Mouse (Mus musculus): ENCODE results near the gene Fshr. TPM values are rescaled to one million over a fixed set of nuclear protein-coding genes. Genes with fewer than 3 reads are reported as not detected.
"Not testable (repeated sequence)": the region's sequence is repeated elsewhere in the genome, so short reads cannot be mapped to it uniquely, and the experiment has no call there.

Gene Fshr
- polyA plus RNA-seq, 1 experiment from 2014 or later = not detected

GRCm38 (mm10) chr17:89113944-89114343, 86.5 kb downstream of the Fshr start:
- H3K9me3 ChIP-seq (ENCODE audit: control insufficient read depth, low read length) = no peaks in the 10 kb centered on the region
- ATAC-seq (ENCODE audit: low FRiP score, low TSS enrichment) (no peak), DNase-seq (no peak)
- no peak overlapping the region for H3K9ac ChIP-seq (replicated peaks; ENCODE audit: low read length)
- H3K4me3 ChIP-seq (replicated peaks; ENCODE audit: low read depth, low read length) = no peak overlapping the region
- no peaks in the 10 kb centered on the region for H3K36me3 ChIP-seq (ENCODE audit: control insufficient read depth, insufficient read depth, low read length)
- H3K4me1 ChIP-seq (ENCODE audit: control insufficient read depth, insufficient read depth, low read length) = no peaks in the 10 kb centered on the region
- H3K27ac ChIP-seq (replicated peaks; ENCODE audit: low read depth, low read length) = no peak overlapping the region
- no peaks in the 10 kb centered on the region for H3K27me3 ChIP-seq (ENCODE audit: control insufficient read depth, insufficient read depth, low read length)
- no peak overlapping the region for H3K4me2 ChIP-seq (ENCODE audit: low read length)

DNA sequence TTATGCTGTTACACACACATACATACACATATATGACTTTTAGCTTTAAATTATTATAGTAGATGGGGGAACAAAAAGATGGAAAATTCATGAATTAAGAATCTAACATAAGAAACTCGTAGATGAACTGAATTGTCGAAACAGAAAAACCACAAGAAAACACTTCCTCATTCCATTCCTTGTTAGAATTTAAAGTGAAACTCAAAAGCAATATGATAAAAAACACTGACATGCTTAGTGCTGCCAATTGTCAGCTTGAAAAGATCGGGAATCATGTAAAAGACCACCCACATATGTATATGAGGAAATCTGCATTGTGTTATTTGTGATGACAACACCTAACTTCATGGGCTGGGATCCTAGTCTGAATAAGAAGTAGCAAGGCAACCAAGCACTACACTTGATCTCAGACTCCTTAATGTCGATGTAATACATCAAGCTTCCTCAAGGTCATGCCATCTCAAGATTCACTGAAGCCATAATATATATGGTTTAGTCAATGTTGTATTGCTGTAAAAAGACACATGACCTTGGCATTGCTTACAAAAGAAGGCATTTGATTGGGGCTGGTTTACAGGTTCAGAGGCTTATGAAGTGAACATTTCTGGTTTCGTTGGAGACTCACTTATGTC, 99.6 kb downstream of the Fshr start:
- DNase-seq = no peak
- no peaks in the 10 kb centered on the region for H3K9me3 ChIP-seq (ENCODE audit: control insufficient read depth, low read length)
- H3K4me2 ChIP-seq (ENCODE audit: low read length) = no peak overlapping the region
- H3K27ac ChIP-seq (replicated peaks; ENCODE audit: low read depth, low read length) = no peak overlapping the region
- WGBS = 91% methylated on average over 5 of the region's 5 CpGs
- H3K4me1 ChIP-seq (ENCODE audit: control insufficient read depth, insufficient read depth, low read length) = no peaks in the 10 kb centered on the region
- no peaks in the 10 kb centered on the region for H3K27me3 ChIP-seq (ENCODE audit: control insufficient read depth, insufficient read depth, low read length)
- no peak overlapping the region for H3K9ac ChIP-seq (replicated peaks; ENCODE audit: low read length)
- H3K36me3 ChIP-seq (ENCODE audit: control insufficient read depth, insufficient read depth, low read length) = no peaks in the 10 kb centered on the region
- ATAC-seq (ENCODE audit: low FRiP score, low TSS enrichment) = no peak
- H3K4me3 ChIP-seq (replicated peaks; ENCODE audit: low read depth, low read length) = no peak overlapping the region

DNA sequence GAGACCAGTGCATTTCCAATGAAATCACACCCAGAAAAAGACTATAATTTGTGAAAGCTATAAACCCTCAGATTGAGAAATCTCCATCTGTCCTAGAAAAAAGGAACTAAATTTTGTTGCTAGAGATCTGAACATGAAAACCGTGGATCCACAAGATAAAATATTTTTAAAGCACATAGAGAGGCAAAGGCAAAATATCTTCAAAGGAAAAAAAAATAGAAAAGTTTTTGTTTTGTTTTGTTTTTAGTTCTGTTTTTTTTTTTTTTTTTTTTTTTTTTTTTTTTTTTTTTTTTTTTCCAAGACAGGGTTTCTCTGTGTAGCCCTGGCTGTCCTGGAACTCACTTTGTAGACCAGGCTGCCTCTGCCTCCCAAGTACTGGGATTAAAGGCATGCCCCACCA, 100.7 kb downstream of the Fshr start:
- H3K4me3 ChIP-seq (replicated peaks; ENCODE audit: low read depth, low read length); DNase-seq; H3K4me1 ChIP-seq (ENCODE audit: control insufficient read depth, insufficient read depth, low read length); H3K36me3 ChIP-seq (ENCODE audit: control insufficient read depth, insufficient read depth, low read length); H3K9me3 ChIP-seq (ENCODE audit: control insufficient read depth, low read length); H3K27ac ChIP-seq (replicated peaks; ENCODE audit: low read depth, low read length); H3K27me3 ChIP-seq (ENCODE audit: control insufficient read depth, insufficient read depth, low read length); H3K4me2 ChIP-seq (ENCODE audit: low read length); ATAC-seq (ENCODE audit: low FRiP score, low TSS enrichment); H3K9ac ChIP-seq (replicated peaks; ENCODE audit: low read length): not testable (repeated sequence)
- 86% methylated on average over 1 of the region's 1 CpGs for whole genome bisulfite sequencing

DNA sequence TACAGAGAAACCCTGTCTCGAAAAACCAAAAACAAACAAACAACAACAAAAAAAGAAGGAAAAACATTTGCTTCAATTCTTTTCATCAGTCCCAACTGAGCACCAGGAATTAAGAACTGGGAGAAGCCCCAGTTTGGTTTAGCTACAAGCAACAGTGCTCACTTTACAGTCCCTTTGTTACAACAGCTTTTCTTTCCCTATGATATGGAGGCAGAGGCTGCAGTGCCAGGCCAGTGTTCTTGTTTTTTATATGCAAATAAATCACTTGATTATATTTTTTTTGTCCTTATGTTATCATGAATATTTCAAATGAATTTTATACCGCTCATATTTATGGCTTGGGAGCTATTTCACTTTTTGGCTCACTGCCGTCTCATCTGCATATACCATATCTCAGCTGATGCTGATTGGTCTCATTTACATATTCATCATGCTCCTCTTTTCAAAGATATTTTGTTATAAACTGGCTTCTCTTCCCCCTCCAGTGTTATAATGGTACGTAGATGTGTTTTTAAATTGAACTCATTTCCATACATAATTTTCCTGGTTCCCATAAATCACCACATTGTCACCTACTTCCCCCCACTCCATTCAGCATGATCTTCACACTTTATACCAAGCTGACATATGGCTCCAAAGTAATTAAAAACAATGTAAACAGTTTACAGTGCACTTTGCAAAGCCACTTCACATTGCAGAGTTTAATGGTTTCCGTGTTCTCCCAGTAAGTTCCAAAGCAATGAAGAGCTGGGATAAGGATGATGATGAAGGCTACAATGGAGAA, 110.6 kb downstream of the Fshr start:
- no peaks in the 10 kb centered on the region for H3K27me3 ChIP-seq (ENCODE audit: control insufficient read depth, insufficient read depth, low read length)
- H3K4me2 ChIP-seq (ENCODE audit: low read length) = no peak overlapping the region
- no peaks in the 10 kb centered on the region for H3K9me3 ChIP-seq (ENCODE audit: control insufficient read depth, low read length)
- no peaks in the 10 kb centered on the region for H3K36me3 ChIP-seq (ENCODE audit: control insufficient read depth, insufficient read depth, low read length)
- DNase-seq (peak; percentile 31), ATAC-seq (ENCODE audit: low FRiP score, low TSS enrichment) (no peak)
- no peaks in the 10 kb centered on the region for H3K4me1 ChIP-seq (ENCODE audit: control insufficient read depth, insufficient read depth, low read length)
- H3K27ac ChIP-seq (replicated peaks; ENCODE audit: low read depth, low read length) = no peak overlapping the region
- no peak overlapping the region for H3K9ac ChIP-seq (replicated peaks; ENCODE audit: low read length)
- H3K4me3 ChIP-seq (replicated peaks; ENCODE audit: low read depth, low read length) = no peak overlapping the region
- 78% methylated on average over 5 of the region's 5 CpGs for WGBS

- H3K4me3 ChIP-seq (replicated peaks; ENCODE audit: low read depth, low read length) = no peak overlapping the region
- DNase-seq = no peak
- no peak for ATAC-seq (ENCODE audit: low FRiP score, low TSS enrichment)
- no peak overlapping the region for H3K27ac ChIP-seq (replicated peaks; ENCODE audit: low read depth, low read length)
- no peak overlapping the region for H3K9ac ChIP-seq (replicated peaks; ENCODE audit: low read length)
- no peaks in the 10 kb centered on the region for H3K9me3 ChIP-seq (ENCODE audit: control insufficient read depth, low read length)
- H3K27me3 ChIP-seq (ENCODE audit: control insufficient read depth, insufficient read depth, low read length) = no peaks in the 10 kb centered on the region
- H3K36me3 ChIP-seq (ENCODE audit: control insufficient read depth, insufficient read depth, low read length) = no peaks in the 10 kb centered on the region
- H3K4me2 ChIP-seq (ENCODE audit: low read length) = no peak overlapping the region
- no peaks in the 10 kb centered on the region for H3K4me1 ChIP-seq (ENCODE audit: control insufficient read depth, insufficient read depth, low read length)
- 60% methylated on average over 2 of the region's 2 CpGs for WGBS
Measured at GRCm38 (mm10) chr17:89082897-89083296, 117.6 kb downstream of the Fshr start.

GRCm38 (mm10) chr17:89079706-89080105, 120.8 kb downstream of the Fshr start:
- H3K27ac ChIP-seq (replicated peaks; ENCODE audit: low read depth, low read length) = no peak overlapping the region
- WGBS = 71% methylated on average over 5 of the region's 5 CpGs
- H3K9me3 ChIP-seq (ENCODE audit: control insufficient read depth, low read length) = no peaks in the 10 kb centered on the region
- ATAC-seq (ENCODE audit: low FRiP score, low TSS enrichment) = no peak
- H3K4me2 ChIP-seq (ENCODE audit: low read length) = no peak overlapping the region
- no peak overlapping the region for H3K9ac ChIP-seq (replicated peaks; ENCODE audit: low read length)
- no peaks in the 10 kb centered on the region for H3K36me3 ChIP-seq (ENCODE audit: control insufficient read depth, insufficient read depth, low read length)
- DNase-seq = peak; percentile 20
- no peak overlapping the region for H3K4me3 ChIP-seq (replicated peaks; ENCODE audit: low read depth, low read length)
- H3K27me3 ChIP-seq (ENCODE audit: control insufficient read depth, insufficient read depth, low read length) = no peaks in the 10 kb centered on the region
- H3K4me1 ChIP-seq (ENCODE audit: control insufficient read depth, insufficient read depth, low read length) = no peaks in the 10 kb centered on the region

GRCm38 (mm10) chr17:89064327-89065095, 136.0 kb downstream of the Fshr start:
- Histone ChIP-seq H3K9ac (replicated peaks; ENCODE audit: low read length) (no peak overlapping the region), H3K4me2 (ENCODE audit: low read length) (no peak overlapping the region), H3K4me3 (replicated peaks; ENCODE audit: low read depth, low read length) (no peak overlapping the region), H3K36me3 (ENCODE audit: control insufficient read depth, insufficient read depth, low read length) (no peaks in the 10 kb centered on the region), H3K27ac (replicated peaks; ENCODE audit: low read depth, low read length) (no peak overlapping the region), H3K27me3 (ENCODE audit: control insufficient read depth, insufficient read depth, low read length) (no peaks in the 10 kb centered on the region), H3K4me1 (ENCODE audit: control insufficient read depth, insufficient read depth, low read length) (no peaks in the 10 kb centered on the region), H3K9me3 (ENCODE audit: control insufficient read depth, low read length) (no peaks in the 10 kb centered on the region)
- WGBS = 72% methylated on average over 3 of the region's 3 CpGs
- no peak for DNase-seq
- ATAC-seq (ENCODE audit: low FRiP score, low TSS enrichment) = no peak

DNA sequence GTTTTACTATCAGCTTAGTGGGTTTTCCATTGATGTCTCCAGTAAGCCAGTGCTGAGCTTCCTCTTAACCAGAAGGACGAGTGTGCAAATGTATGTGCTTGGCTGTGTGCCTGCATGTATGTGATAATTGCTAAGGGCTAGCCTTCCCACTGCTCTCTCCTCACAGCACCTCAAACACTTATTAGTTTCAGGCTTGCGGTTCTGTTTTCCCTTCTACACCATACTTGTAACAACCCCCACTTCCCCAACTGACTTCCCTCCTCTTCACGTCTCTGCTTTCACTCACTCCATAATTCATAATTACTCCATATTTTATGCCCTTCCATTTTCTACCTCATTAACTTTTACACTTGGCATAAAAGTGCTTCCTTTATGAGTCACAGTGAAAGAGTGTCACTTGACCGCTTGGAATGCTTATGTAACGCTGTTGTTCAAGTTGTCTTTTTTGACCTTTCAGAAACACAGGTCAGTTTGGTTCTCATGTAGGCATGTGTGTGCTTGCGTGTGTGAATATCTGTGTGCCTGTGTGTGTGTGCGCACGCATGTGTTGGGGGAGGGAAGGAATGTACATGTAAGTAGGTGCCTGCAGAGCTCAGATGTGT, 138.0 kb downstream of the Fshr start:
- Histone ChIP-seq H3K4me2 (ENCODE audit: low read length) (no peak overlapping the region), H3K4me1 (ENCODE audit: control insufficient read depth, insufficient read depth, low read length) (no peaks in the 10 kb centered on the region), H3K27me3 (ENCODE audit: control insufficient read depth, insufficient read depth, low read length) (no peaks in the 10 kb centered on the region), H3K27ac (replicated peaks; ENCODE audit: low read depth, low read length) (no peak overlapping the region), H3K9me3 (ENCODE audit: control insufficient read depth, low read length) (no peaks in the 10 kb centered on the region), H3K36me3 (ENCODE audit: control insufficient read depth, insufficient read depth, low read length) (no peaks in the 10 kb centered on the region), H3K4me3 (replicated peaks; ENCODE audit: low read depth, low read length) (no peak overlapping the region), H3K9ac (replicated peaks; ENCODE audit: low read length) (no peak overlapping the region)
- 86% methylated on average over 8 of the region's 8 CpGs for WGBS
- ATAC-seq (ENCODE audit: low FRiP score, low TSS enrichment) = no peak
- no peak for DNase-seq

Data from midbrain, embryonic 14.5 days (tissue).